Mouse (Mus musculus): ENCODE measurements at regions not wholly inside any gene's neighbourhood (a gene's known extent, or its start where the extent isn't known, plus 50 kb on each side); places are given as distances from the start of the nearest gene placed in this dataset.

DNA sequence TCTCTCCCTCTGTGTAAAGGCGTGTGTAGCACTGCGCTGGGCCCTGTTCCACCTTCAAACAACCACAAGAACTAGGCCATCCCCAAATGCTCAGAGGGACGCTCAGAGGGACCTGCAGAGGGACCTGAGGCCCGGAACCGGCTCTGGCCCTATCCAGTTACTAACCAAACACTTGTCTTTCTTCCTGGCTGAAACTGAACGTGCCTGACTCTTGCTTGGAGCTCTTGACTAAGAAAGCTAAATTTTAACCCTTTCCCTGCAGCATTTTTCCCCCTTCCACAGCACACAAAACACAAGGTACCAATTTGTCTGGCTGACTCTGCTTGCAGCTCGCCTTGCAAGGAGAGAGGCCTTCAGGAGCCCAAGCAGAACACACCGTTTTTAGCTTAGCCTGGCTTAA is 182.3 kb upstream of the Six2 start:
- no peak for TF ChIP-seq POLR2A (IDR thresholded peaks at IDR 0.05; ENCODE audit: borderline replicate concordance, low read depth, low read length)
- no peak for TF ChIP-seq CTCF (IDR thresholded peaks at IDR 0.05; ENCODE audit: low read depth, low read length)
